Mouse (Mus musculus): Measurements from ENCODE around the gene Sec23ip.

GRCm38 (mm10) chr7:128750296-128750695 lies 5.6 kb downstream of the Sec23ip start:
- TF ChIP-seq FLI1 (IDR thresholded peaks at IDR 0.05; ENCODE audit: low read length) (no peak), GATA1 (IDR thresholded peaks at IDR 0.05; ENCODE audit: borderline replicate concordance, low read length) (no peak)
